Mouse (Mus musculus) myocyte (in vitro differentiated cells): ENCODE results near the gene Slc4a10.

Experiments
- CEBPB ChIP-seq: IDR thresholded peaks from 2 replicates; pipeline ENCODE4 v1.6.1; 2011; ENCODE audit warnings: mild to moderate bottlenecking, moderate library complexity; ENCODE audit not compliant: poor library complexity, insufficient read depth, severe bottlenecking
- E2F4 ChIP-seq: IDR thresholded peaks from one replicate; pipeline ENCODE4 v1.6.1; 2011; ENCODE audit warnings: mild to moderate bottlenecking, control low read depth, moderate library complexity; ENCODE audit not compliant: insufficient read depth
- MAX ChIP-seq: IDR thresholded peaks from one replicate; pipeline ENCODE4 v1.6.1; 2011; ENCODE audit warnings: low read depth, mild to moderate bottlenecking, control low read depth
- MYOD1 ChIP-seq, 3 experiments: IDR thresholded peaks; one replicate each; pipeline ENCODE4 v1.6.1; 2011; ENCODE audit warnings: control low read depth in 2 of 3, low read depth in 2 of 3, mild to moderate bottlenecking in 2 of 3, moderate library complexity in 1 of 3; ENCODE audit not compliant: insufficient read length in 2 of 3, control insufficient read depth in 1 of 3
- POLR2A ChIP-seq: IDR thresholded peaks from one replicate; pipeline ENCODE4 v1.6.1; 2011; ENCODE audit warnings: low read depth, mild to moderate bottlenecking, control low read depth, moderate library complexity; ENCODE audit not compliant: insufficient read length
- POLR2AphosphoS2 ChIP-seq: IDR thresholded peaks from one replicate; pipeline ENCODE4 v1.6.1; 2011; ENCODE audit warnings: low read depth, control low read depth; ENCODE audit not compliant: insufficient read length
- REST ChIP-seq: IDR thresholded peaks from one replicate; pipeline ENCODE4 v1.6.1; 2011; ENCODE audit warnings: mild to moderate bottlenecking, control low read depth, moderate library complexity; ENCODE audit not compliant: insufficient read depth, insufficient read length
- TCF12 ChIP-seq: IDR thresholded peaks from one replicate; pipeline ENCODE4 v1.6.1; 2011; ENCODE audit warnings: mild to moderate bottlenecking, control low read depth; ENCODE audit not compliant: poor library complexity, insufficient read depth, severe bottlenecking
- TCF3 ChIP-seq: IDR thresholded peaks from one replicate; pipeline ENCODE4 v1.6.1; 2011; ENCODE audit warnings: low read depth, control low read depth; ENCODE audit not compliant: insufficient read length
- USF1 ChIP-seq: IDR thresholded peaks from one replicate; pipeline ENCODE4 v1.6.1; 2011; ENCODE audit warnings: low read depth, mild to moderate bottlenecking, control low read depth, moderate library complexity

- TF ChIP-seq POLR2A, result no peak
- no peak for TF ChIP-seq CEBPB
- TF ChIP-seq MYOD1 (IDR thresholded peaks at IDR 0.05; ENCODE audit: control insufficient read depth in 1 of 3, insufficient read length in 2 of 3, low read depth in 2 of 3), result no peak
- TF ChIP-seq E2F4, result no peak
- no peak for TF ChIP-seq POLR2AphosphoS2
- TF ChIP-seq REST, result no peak
- TF ChIP-seq TCF3, result no peak
- no peak for TF ChIP-seq TCF12
- no peak for TF ChIP-seq USF1
- no peak for TF ChIP-seq MAX
Measured at GRCm38 (mm10) chr2:62210109-62210508, 163.8 kb downstream of the Slc4a10 start.
